Mouse (Mus musculus): ENCODE data around the gene Spata32. TPM values are rescaled to one million over a fixed set of nuclear protein-coding genes. Genes with fewer than 3 reads are reported as not detected.

The Spata32 gene
- polyA plus RNA-seq, 1 experiment: not detected

GRCm38 (mm10) chr11:103174411-103174832 is 43.8 kb downstream of the Spata32 start:
- no peak for TF ChIP-seq GATA1 (IDR thresholded peaks at IDR 0.05; ENCODE audit: low read length)

GRCm38 (mm10) chr11:103173771-103174344 is 44.4 kb downstream of the Spata32 start:
- TF ChIP-seq GATA1 (IDR thresholded peaks at IDR 0.05; ENCODE audit: low read length): no peak

GRCm38 (mm10) chr11:103173041-103173770 is 45.0 kb downstream of the Spata32 start:
- TF ChIP-seq GATA1 (IDR thresholded peaks at IDR 0.05; ENCODE audit: low read length): no peak

- TF ChIP-seq GATA1 (IDR thresholded peaks at IDR 0.05; ENCODE audit: low read length): no peak
These were observed 45.7 kb downstream of the Spata32 start for GRCm38 (mm10) chr11:103172392-103173040.

GRCm38 (mm10) chr11:103171703-103172391 is 46.4 kb downstream of the Spata32 start:
- no peak for TF ChIP-seq GATA1 (IDR thresholded peaks at IDR 0.05; ENCODE audit: low read length)

GRCm38 (mm10) chr11:103171286-103171620 is 47.0 kb downstream of the Spata32 start:
- no peak for TF ChIP-seq GATA1 (IDR thresholded peaks at IDR 0.05; ENCODE audit: low read length)

- TF ChIP-seq GATA1 (IDR thresholded peaks at IDR 0.05; ENCODE audit: low read length): no peak
These were observed 47.5 kb downstream of the Spata32 start, which contains the start of gene Fmnl1 for GRCm38 (mm10) chr11:103170494-103171285. TSS of gene Fmnl1 (plus strand) at chr11:103171107.

- no peak for TF ChIP-seq GATA1 (IDR thresholded peaks at IDR 0.05; ENCODE audit: low read length)
These were observed 48.1 kb downstream of the Spata32 start for GRCm38 (mm10) chr11:103170111-103170493.

GRCm38 (mm10) chr11:103169664-103170063 is 48.6 kb downstream of the Spata32 start:
- no peak for TF ChIP-seq GATA1 (IDR thresholded peaks at IDR 0.05; ENCODE audit: low read length)

GRCm38 (mm10) chr11:103168690-103169390 is 49.4 kb downstream of the Spata32 start:
- no peak for TF ChIP-seq GATA1 (IDR thresholded peaks at IDR 0.05; ENCODE audit: low read length)

GRCm38 (mm10) chr11:103164391-103164790 is 53.8 kb downstream of the Spata32 start:
- TF ChIP-seq GATA1 (IDR thresholded peaks at IDR 0.05; ENCODE audit: low read length): no peak

GRCm38 (mm10) chr11:103162132-103162531 is 56.1 kb downstream of the Spata32 start:
- TF ChIP-seq GATA1 (IDR thresholded peaks at IDR 0.05; ENCODE audit: low read length): no peak

- no peak for TF ChIP-seq GATA1 (IDR thresholded peaks at IDR 0.05; ENCODE audit: low read length)
These were observed 56.8 kb downstream of the Spata32 start for GRCm38 (mm10) chr11:103161449-103161848.

- no peak for TF ChIP-seq GATA1 (IDR thresholded peaks at IDR 0.05; ENCODE audit: low read length)
These were observed 57.5 kb downstream of the Spata32 start for GRCm38 (mm10) chr11:103160738-103161137.
